Mouse (Mus musculus) cerebellum, adult 9-11 months (tissue): ENCODE data around the gene Dhrs7c.

ENCODE experiments used
- DNase-seq: peaks from one replicate; pipeline ENCODE4 v3.0.0; 2022

The Dhrs7c gene

DNA sequence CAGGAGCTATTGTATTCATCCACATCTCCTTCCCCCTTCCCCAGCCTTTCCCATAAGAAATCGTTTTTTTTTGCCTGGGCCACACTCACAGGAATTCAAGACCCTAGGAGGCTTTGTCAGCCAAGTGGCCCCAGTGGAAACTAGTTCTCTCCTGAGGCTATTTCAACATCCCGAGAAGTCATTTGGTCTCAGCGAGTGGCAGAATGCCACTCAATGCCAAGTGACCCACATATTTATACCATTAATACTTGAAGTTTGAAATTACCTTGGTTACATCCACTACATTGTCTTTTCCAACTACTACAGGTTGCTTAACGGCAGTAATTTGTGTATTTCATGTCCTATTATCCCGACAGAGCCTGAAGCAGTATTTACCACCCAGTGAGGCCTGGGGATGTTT lies 53.8 kb downstream of the Dhrs7c start:
- DNase-seq: no peak

- no peak for DNase-seq
These were observed 56.0 kb downstream of the Dhrs7c start for GRCm38 (mm10) chr11:67853996-67854395.

GRCm38 (mm10) chr11:67855035-67855434 lies 57.0 kb downstream of the Dhrs7c start:
- no peak for DNase-seq

DNA sequence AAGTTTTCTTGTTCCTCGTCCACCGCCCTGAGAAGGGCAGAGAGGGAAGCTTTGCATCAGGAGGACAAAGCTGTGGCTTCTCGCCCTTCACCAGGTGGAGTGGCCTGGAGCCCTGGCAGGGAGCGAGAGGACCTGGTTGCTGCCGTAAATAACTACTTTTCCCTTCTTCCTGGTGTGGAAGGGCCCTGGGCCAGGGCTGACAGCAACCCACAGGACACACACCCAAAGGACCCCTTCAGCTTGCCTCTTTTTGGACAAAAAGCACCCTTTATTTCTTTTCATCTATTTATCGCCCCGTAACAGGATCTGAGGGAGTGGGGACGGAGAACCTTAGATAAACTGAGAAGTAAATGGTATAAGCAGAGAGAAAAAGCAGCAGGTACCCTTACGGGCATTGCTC lies 60.5 kb downstream of the Dhrs7c start:
- DNase-seq: no peak

GRCm38 (mm10) chr11:67860743-67861398 lies 62.9 kb downstream of the Dhrs7c start:
- DNase-seq: no peak

DNA sequence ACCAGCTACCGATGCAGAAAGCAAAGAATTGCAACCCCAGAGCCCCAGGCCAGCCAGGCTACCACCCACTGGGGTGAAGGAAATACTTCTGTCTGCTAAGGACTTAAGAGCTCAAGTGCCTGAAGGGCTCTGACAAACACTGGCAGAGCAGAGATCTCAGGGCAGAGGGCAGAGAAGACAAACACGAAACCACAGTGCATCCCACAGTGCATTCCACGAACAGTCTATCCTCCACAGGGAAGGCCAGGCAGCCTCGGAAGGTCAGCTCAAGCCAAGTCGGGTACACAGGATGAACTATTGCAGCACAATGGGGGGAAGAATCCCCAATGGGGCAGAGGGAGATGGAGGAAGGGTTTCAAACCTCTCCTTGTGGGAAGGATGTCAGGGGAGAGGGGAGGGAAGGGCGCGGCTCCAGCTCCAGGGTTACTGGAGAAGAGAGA lies 63.4 kb downstream of the Dhrs7c start:
- no peak for DNase-seq

- no peak for DNase-seq
These were observed 67.1 kb downstream of the Dhrs7c start for GRCm38 (mm10) chr11:67865100-67865499.
